Mouse (Mus musculus): ENCODE measurements around the gene Rufy3.

DNA sequence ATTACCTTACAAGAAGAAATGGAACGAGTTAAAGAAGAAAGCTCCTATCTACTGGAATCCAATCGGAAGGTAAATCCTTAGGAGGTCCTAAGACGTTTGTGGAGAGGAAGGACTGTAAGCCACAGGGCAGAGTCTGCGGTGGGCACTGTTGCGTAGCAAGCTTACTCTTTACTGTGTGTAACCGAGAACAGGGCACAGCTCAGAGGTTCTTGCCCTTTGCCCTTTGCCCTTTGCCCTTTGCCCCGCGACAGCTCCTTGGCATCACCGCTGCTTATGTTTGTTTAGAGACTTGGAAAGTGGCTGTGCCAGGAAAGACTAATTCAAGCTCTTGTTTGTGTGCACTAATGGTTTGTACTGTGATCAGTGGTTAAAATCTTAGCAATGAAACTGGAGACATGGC is 67.6 kb downstream of the Rufy3 start:
- TF ChIP-seq CTCF (IDR thresholded peaks at IDR 0.05; ENCODE audit: low read depth, low read length) (no peak), POLR2A (IDR thresholded peaks at IDR 0.05; ENCODE audit: insufficient read depth, low read length) (no peak), EP300 (IDR thresholded peaks at IDR 0.05; ENCODE audit: insufficient read depth, low read depth, low read length) (no peak)
